Mouse (Mus musculus): ENCODE results near the gene Cyp19a1.

GRCm38 (mm10) chr9:54139191-54139590, 128.7 kb downstream of the Cyp19a1 start:
- TF ChIP-seq GATA1 (IDR thresholded peaks at IDR 0.05; ENCODE audit: low read length) (no peak), TAL1 (IDR thresholded peaks at IDR 0.05; ENCODE audit: low read length) (no peak)
